Mouse (Mus musculus) embryonic facial prominence, embryonic 10.5 days (tissue): ENCODE results near the gene Sobp. TPM values are rescaled to one million over a fixed set of nuclear protein-coding genes. Genes with fewer than 3 reads are reported as not detected.

ENCODE experiments used
- DNase-seq: peaks from one replicate; pipeline ENCODE4 v3.0.0-alpha.2; 2017; ENCODE audit warnings: low spot score
- H3K27ac ChIP-seq: fragments of 300-500 bp; sonication (generic); replicated peaks from 2 replicates; pipeline ENCODE4 v1.5.1; 2016; ENCODE audit warnings: mild to moderate bottlenecking
- H3K27me3 ChIP-seq: fragments of 300-500 bp; sonication (generic); replicated peaks from 2 replicates; pipeline ENCODE4 v1.6.1; 2016; ENCODE audit warnings: low read depth, mild to moderate bottlenecking; ENCODE audit not compliant: poor library complexity, severe bottlenecking
- H3K36me3 ChIP-seq: fragments of 300-500 bp; sonication (generic); replicated peaks from 2 replicates; pipeline ENCODE4 v1.6.1; 2016; ENCODE audit warnings: mild to moderate bottlenecking, moderate library complexity
- H3K4me1 ChIP-seq: fragments of 300-500 bp; sonication (generic); 2 replicates; pipeline ENCODE4 v1.6.1; 2016
- H3K4me3 ChIP-seq: fragments of 300-500 bp; sonication (generic); 2 replicates; pipeline ENCODE4 v1.5.1; 2016; ENCODE audit warnings: mild to moderate bottlenecking, moderate library complexity
- H3K9me3 ChIP-seq: fragments of 300-500 bp; sonication (generic); 2 replicates; pipeline ENCODE4 v1.6.1; 2016; ENCODE audit warnings: mild to moderate bottlenecking
- WGBS: fragments of 180-500 bp; shearing (Covaris S2); methylation state at CpG from one replicate; pipeline ENCODE4 v1.1.7; 2016; 5-methylcytosine and 5-hydroxymethylcytosine counted together
- polyA plus RNA-seq: library from polyadenylated mRNA; unstranded; fragments of >200 nt; fragmentation: Nextera tagmentation; extraction: Ambion mirVana; gene quantifications from 2 replicates; pipeline ENCODE4 v1.2.1, GENCODE M21; 2016

Gene Sobp
- polyA plus RNA-seq, 1 experiment from 2014 or later = 3.2 TPM

GRCm38 (mm10) chr10:43148456-43148855 lies 25.9 kb downstream of the Sobp start:
- Histone ChIP-seq H3K27me3 (no peaks in the 10 kb centered on the region), H3K36me3 (peaks cover 23% of the 10 kb centered on the region), H3K9me3 (no peaks in the 10 kb centered on the region), H3K27ac (no peak overlapping the region), H3K4me3 (no peak overlapping the region), H3K4me1 (peaks cover 10% of the 10 kb centered on the region)
- 92% methylated on average over 11 of the region's 11 CpGs for WGBS
- DNase-seq = no peak

GRCm38 (mm10) chr10:43143173-43143572 lies 31.2 kb downstream of the Sobp start:
- Histone ChIP-seq H3K36me3 (peaks cover 15% of the 10 kb centered on the region), H3K27me3 (no peaks in the 10 kb centered on the region), H3K4me3 (no peak overlapping the region), H3K4me1 (no peaks in the 10 kb centered on the region), H3K9me3 (no peaks in the 10 kb centered on the region), H3K27ac (no peak overlapping the region)
- WGBS = 94% methylated on average over 9 of the region's 9 CpGs
- DNase-seq = no peak

GRCm38 (mm10) chr10:43134027-43134426 lies 40.3 kb downstream of the Sobp start:
- Histone ChIP-seq H3K4me1 (peaks cover 14% of the 10 kb centered on the region), H3K27ac (no peak overlapping the region), H3K4me3 (no peak overlapping the region), H3K27me3 (no peaks in the 10 kb centered on the region), H3K36me3 (peaks cover 15% of the 10 kb centered on the region), H3K9me3 (no peaks in the 10 kb centered on the region)
- DNase-seq = no peak
- WGBS = 83% methylated on average over 11 of the region's 11 CpGs

- no peaks in the 10 kb centered on the region for H3K9me3 ChIP-seq
- 61% methylated on average over 3 of the region's 3 CpGs for WGBS
- peaks cover 7% of the 10 kb centered on the region for H3K36me3 ChIP-seq
- H3K4me3 ChIP-seq = no peak overlapping the region
- DNase-seq = no peak
- H3K4me1 ChIP-seq = peaks cover 51% of the 10 kb centered on the region
- H3K27ac ChIP-seq = no peak overlapping the region
- H3K27me3 ChIP-seq = no peaks in the 10 kb centered on the region
Observed at GRCm38 (mm10) chr10:43128750-43129149, 45.6 kb downstream of the Sobp start.

- no peaks in the 10 kb centered on the region for H3K9me3 ChIP-seq
- no peak overlapping the region for H3K27ac ChIP-seq
- 77% methylated on average over 7 of the region's 7 CpGs for WGBS
- H3K36me3 ChIP-seq = peaks cover 8% of the 10 kb centered on the region; the same call in 1 of the 2 replicates
- no peak for DNase-seq
- no peaks in the 10 kb centered on the region for H3K27me3 ChIP-seq
- H3K4me3 ChIP-seq = no peak overlapping the region
- H3K4me1 ChIP-seq = peaks cover 71% of the 10 kb centered on the region
Observed at GRCm38 (mm10) chr10:43124561-43124960, 49.8 kb downstream of the Sobp start.

GRCm38 (mm10) chr10:43124156-43124555 lies 50.2 kb downstream of the Sobp start:
- no peak for DNase-seq
- Histone ChIP-seq H3K27ac (no peak overlapping the region), H3K27me3 (no peaks in the 10 kb centered on the region), H3K9me3 (no peaks in the 10 kb centered on the region), H3K4me3 (no peak overlapping the region), H3K4me1 (peaks cover 71% of the 10 kb centered on the region), H3K36me3 (peaks cover 6% of the 10 kb centered on the region; the same call in 1 of the 2 replicates)
- WGBS = 84% methylated on average over 4 of the region's 4 CpGs

GRCm38 (mm10) chr10:43123422-43123821 lies 50.9 kb downstream of the Sobp start:
- peaks cover 67% of the 10 kb centered on the region for H3K4me1 ChIP-seq
- no peak overlapping the region for H3K4me3 ChIP-seq
- H3K27me3 ChIP-seq = no peaks in the 10 kb centered on the region
- H3K36me3 ChIP-seq = peaks cover 6% of the 10 kb centered on the region; the same call in 1 of the 2 replicates
- no peak overlapping the region for H3K27ac ChIP-seq
- no peak for DNase-seq
- H3K9me3 ChIP-seq = no peaks in the 10 kb centered on the region
- 83% methylated on average over 6 of the region's 6 CpGs for WGBS

GRCm38 (mm10) chr10:43120688-43121450 lies 53.5 kb downstream of the Sobp start:
- no peak overlapping the region for H3K27ac ChIP-seq
- WGBS = 28% methylated on average over 8 of the region's 8 CpGs
- DNase-seq = peak; percentile 36

GRCm38 (mm10) chr10:43116083-43116927 lies 58.0 kb downstream of the Sobp start:
- WGBS = 83% methylated on average over 3 of the region's 3 CpGs
- Histone ChIP-seq H3K9me3 (no peaks in the 10 kb centered on the region), H3K27ac (no peak overlapping the region), H3K36me3 (no peaks in the 10 kb centered on the region), H3K4me3 (no peak overlapping the region), H3K4me1 (peaks cover 43% of the 10 kb centered on the region), H3K27me3 (no peaks in the 10 kb centered on the region)
- no peak for DNase-seq

More at GRCm38 (mm10) chr10:43120688-43121450, 53.5 kb downstream of the Sobp start:
- no peaks in the 10 kb centered on the region for H3K9me3 ChIP-seq
- peaks cover 55% of the 10 kb centered on the region for H3K4me1 ChIP-seq
- H3K27me3 ChIP-seq = no peaks in the 10 kb centered on the region
- peaks cover 6% of the 10 kb centered on the region; the same call in 1 of the 2 replicates for H3K36me3 ChIP-seq
- no peak overlapping the region for H3K4me3 ChIP-seq

- Histone ChIP-seq H3K27me3 (no peaks in the 10 kb centered on the region), H3K9me3 (no peaks in the 10 kb centered on the region), H3K36me3 (no peaks in the 10 kb centered on the region), H3K27ac (no peak overlapping the region), H3K4me1 (peaks cover 29% of the 10 kb centered on the region), H3K4me3 (no peak overlapping the region)
- WGBS = 73% methylated on average over 7 of the region's 7 CpGs
- DNase-seq = no peak
Observed at GRCm38 (mm10) chr10:43112296-43112695, 62.0 kb downstream of the Sobp start.

- WGBS = 79% methylated on average over 8 of the region's 8 CpGs
- Histone ChIP-seq H3K36me3 (no peaks in the 10 kb centered on the region; the same call in 1 of the 2 replicates), H3K27me3 (no peaks in the 10 kb centered on the region), H3K4me1 (peaks cover 21% of the 10 kb centered on the region), H3K4me3 (no peak overlapping the region), H3K27ac (no peak overlapping the region), H3K9me3 (no peaks in the 10 kb centered on the region)
- no peak for DNase-seq
Observed at GRCm38 (mm10) chr10:43106616-43107015, 67.7 kb downstream of the Sobp start.

- Histone ChIP-seq H3K9me3 (no peaks in the 10 kb centered on the region), H3K27ac (peak overlapping the region; percentile 48; the same call in 1 of the 2 replicates), H3K36me3 (no peaks in the 10 kb centered on the region; the same call in 1 of the 2 replicates), H3K4me1 (peaks cover 24% of the 10 kb centered on the region), H3K27me3 (no peaks in the 10 kb centered on the region), H3K4me3 (no peak overlapping the region)
- DNase-seq = no peak
- WGBS = 29% methylated on average over 7 of the region's 7 CpGs
Observed at GRCm38 (mm10) chr10:43106196-43106595, 68.1 kb downstream of the Sobp start.
